Mouse (Mus musculus) liver, adult (tissue): ENCODE results near the gene Adamts2.

Experiments used
- GATA4 ChIP-seq: IDR thresholded peaks from 2 replicates; pipeline ENCODE4 v1.6.1; 2014; ENCODE audit warnings: mild to moderate bottlenecking, low read length; ENCODE audit not compliant: insufficient replicate concordance

The Adamts2 gene

DNA sequence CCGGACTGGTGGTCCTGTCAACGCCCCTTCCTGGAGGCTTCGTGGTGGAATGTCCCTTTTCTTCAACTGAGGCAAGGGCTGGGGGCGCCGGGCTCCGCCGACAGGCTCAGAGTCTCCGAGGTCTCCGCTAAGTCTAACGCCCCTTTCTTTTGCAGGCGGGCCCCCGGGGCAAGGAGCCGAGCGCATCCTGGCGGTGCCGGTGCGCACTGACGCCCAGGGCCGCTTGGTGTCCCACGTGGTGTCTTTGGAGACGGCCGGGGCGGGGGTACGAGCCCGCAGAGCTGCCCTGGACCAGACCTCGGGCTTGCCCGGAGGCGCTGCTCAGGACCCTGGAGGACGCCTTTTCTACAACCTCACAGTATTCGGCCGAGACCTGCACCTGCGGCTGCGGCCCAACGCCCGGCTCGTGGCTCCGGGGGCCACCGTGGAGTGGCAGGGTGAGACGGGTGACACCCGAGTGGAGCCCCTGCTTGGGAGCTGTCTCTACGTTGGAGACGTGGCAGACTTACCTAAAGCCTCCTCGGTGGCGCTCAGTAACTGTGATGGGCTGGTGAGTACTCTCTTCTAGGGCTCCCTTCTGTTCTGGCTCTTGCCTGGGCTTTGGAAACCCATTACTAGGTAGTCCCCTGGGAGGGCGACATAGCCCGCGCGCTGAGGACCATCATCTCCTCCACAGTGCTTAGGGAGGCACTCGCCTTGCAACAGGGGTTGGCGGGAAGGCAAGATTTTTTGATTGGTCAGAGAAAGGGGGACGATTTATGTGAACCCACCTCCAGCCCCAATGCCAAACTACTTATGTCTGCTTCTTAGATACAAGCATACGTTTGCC, 1.4 kb downstream of the Adamts2 start:
- no peak for TF ChIP-seq GATA4

DNA sequence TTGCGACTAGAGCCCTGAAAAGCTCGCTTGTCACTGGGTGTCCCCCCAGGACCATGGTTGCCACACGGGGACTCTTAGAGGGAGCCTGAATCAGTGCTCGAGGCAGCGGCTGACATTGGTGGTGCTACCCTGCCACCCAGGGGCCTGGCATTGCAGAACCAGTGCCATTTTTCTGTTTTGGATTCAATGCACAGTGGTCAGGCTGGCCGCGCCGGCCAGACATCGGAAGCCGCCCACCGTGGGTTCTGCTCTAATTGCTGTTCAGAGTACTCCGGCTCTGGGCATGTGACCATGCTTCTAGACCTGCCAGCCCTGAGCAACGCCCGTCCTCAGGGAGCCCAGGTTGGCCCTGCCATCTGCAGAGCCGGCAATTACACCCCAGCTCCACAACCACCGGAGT, 2.5 kb downstream of the Adamts2 start:
- no peak for TF ChIP-seq GATA4

DNA sequence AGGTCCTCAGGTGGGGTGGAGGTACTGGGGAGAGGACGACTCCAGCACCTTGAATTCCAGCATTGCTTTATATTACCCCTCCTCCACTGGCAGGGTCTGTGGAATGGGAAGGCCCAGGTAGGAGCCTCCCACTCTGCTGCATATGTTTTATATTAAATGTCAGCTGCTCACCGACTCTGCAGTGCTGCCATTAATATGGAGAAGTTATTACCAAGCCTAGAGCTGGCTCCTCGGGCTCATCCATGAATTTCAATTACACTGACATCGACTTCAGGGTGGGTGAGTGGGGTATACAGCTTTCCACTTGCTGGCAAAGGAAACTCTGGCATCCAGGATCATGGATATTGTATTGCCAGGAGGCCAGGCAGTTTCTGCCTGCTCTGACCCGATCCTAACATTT, 9.3 kb downstream of the Adamts2 start:
- TF ChIP-seq GATA4, result no peak

DNA sequence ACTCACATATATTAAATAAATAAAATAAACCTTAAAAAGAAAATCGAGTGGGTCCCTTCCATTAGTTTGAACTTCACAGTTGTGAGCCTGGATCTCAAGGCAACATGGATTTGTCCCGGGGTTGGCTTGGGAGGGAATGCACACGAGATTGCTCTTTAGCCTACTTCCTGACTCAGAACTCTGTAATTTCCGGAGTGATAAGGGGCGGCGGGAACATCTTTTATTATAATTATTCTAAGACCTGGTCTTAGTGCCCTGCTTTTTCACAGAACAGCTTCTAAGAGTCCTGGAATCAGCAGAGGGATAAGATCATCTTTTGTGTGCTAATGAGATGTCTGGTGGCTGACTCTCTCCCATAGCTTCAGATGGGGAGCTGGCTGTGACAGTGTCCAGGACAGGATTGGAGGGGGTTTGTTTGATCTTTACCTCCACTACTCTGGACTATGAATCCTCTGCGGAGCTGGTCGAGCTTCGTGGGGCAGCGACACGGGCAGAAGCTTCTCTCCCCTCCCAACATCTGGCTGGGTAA, 15.2 kb downstream of the Adamts2 start:
- TF ChIP-seq GATA4, result 0 out of 2 replicates have a peak, but pooled peaks have one; percentile 17

GRCm38 (mm10) chr11:50620926-50621325, 19.0 kb downstream of the Adamts2 start:
- no peak for TF ChIP-seq GATA4

GRCm38 (mm10) chr11:50621364-50621763, 19.5 kb downstream of the Adamts2 start:
- TF ChIP-seq GATA4, result no peak

- TF ChIP-seq GATA4, result no peak
Measured at GRCm38 (mm10) chr11:50622238-50622726, 20.4 kb downstream of the Adamts2 start.

DNA sequence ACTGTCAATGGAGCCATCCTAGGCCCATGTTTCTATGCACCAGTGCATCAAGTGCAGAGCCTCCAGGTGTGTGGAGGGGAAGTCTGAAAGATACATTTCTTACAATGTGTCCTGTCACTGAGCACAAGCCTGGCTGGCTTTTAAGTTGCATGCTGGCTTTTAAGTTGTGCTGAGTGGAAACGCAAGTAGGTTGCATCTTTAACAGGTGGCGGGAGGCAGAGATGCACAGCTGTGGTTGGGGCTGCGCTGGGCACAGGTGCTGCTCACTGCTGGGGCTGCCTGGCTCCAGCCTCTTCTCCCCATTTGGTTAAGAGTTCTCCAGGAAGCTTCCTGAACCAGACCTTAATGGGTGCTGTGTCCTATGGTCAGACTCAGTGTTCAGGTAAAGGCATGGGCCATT, 21.9 kb downstream of the Adamts2 start:
- no peak for TF ChIP-seq GATA4

GRCm38 (mm10) chr11:50624239-50624638, 22.4 kb downstream of the Adamts2 start:
- TF ChIP-seq GATA4, result no peak

DNA sequence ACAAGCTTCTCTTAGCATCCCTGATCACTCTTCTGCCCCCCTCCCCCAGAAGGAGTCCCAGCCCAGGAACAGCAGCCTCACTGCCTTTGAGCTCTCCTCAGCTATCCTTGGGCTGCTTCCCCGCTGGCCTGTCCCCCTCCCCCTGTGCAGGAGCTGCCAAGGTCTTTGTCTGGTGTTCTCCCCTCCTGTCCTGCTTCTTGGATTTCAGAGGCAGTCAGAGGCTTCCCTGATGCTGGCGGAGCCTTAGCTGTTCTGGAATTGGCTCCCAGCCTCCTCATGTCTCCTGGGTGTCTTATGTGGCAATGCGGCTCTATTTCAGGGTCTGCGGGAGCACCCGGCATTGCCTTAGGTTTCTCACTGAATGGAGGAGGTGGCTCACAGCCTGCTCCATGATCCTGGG, 22.8 kb downstream of the Adamts2 start:
- no peak for TF ChIP-seq GATA4

- no peak for TF ChIP-seq GATA4
Measured at GRCm38 (mm10) chr11:50628915-50629314, 27.0 kb downstream of the Adamts2 start.

DNA sequence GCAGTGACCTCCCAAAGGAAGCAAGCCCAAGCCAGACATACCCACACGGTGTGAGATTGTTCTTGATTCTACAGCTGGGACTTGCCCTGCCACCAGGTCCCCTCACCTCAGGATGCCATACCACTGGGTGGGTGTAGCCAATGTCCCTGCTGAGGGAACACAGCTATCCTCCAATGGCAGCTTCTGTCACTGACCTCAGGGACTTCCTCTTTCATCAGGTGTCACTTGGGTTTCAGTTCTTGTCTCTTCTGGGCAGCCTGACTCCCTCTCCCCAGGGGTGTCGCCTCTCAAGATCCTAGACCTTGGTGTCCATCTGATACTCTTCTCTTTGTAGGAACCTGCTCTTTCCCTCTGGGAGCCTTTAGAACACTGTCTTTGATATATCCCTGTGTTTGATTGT, 28.6 kb downstream of the Adamts2 start:
- no peak for TF ChIP-seq GATA4

GRCm38 (mm10) chr11:50632270-50632669, 30.4 kb downstream of the Adamts2 start:
- TF ChIP-seq GATA4, result no peak

DNA sequence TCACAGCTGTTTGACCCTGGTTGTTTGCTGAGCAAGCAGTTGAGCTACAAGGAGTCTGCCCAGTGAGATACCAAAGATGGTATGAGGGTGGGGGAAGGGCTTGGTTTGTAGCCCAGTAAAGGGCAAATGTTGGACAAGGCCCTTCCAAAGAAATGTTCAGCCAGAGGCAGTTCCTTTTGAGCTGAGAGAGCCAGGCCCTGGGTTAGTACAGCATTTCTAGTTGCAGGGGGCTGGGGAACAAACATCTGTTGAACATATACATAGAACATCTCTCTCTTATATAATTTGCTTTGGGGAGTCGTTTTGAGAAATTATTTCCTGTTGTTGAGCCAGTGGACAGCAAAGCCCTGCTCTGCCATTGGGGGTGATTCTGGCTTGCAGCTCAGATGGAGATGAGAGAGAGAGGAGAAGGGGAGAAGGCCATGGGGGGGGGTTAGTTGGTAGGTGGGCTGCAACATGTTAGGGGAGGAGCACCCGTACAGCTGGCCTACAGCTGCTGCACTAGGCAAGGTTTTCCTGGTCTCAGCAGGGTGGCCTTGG, 33.2 kb downstream of the Adamts2 start:
- TF ChIP-seq GATA4, result no peak

GRCm38 (mm10) chr11:50637026-50637425, 35.1 kb downstream of the Adamts2 start:
- no peak for TF ChIP-seq GATA4

DNA sequence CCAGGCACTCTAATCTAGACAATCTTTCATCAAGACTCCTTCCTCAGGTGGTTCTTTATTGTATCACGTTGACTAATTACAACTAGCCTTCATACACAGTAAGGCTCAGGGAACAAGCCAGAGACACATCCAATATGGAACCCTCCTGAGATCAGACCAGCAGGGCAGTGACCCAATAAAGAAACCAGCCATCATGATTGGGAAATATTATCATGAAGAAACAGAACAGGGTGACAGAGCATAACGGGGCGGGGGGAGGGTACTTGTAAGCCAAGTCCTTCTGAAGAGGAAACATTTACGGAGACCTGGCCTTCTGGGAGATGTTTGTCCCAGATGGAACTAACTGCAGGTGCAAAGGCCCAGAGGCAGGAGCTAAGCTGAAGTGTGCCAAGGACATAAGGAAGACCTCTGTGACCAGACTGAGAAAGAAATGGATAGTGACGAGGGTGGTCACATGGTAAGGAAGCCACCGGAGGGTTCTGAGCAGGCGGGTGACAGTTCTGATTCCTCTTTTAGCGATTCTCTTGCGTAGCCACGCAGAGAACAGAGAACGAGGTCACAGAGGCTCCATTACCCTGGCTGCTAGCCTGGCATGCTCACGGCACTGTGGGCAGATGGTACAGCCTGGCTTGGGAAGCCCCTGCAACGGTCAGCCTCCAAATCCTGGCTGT, 36.4 kb downstream of the Adamts2 start:
- no peak for TF ChIP-seq GATA4
